Mouse (Mus musculus) CD4-positive helper T cell, adult 2 months (primary cell): ENCODE measurements around the gene Actr8.
A peak's percentile ranks its signal among the peaks of the same experiment; 100 is the strongest.

Source experiments
- DNase-seq: peaks from one replicate; pipeline ENCODE4 v3.0.0-alpha.2; 2012; ENCODE audit warnings: low read depth, missing footprints, low spot score

The Actr8 gene

GRCm38 (mm10) chr14:29978254-29979204, at the start of gene Actr8:
Gene Actr8, plus strand, starts transcription at chr14:29978337.
- peak; percentile 79 for DNase-seq

GRCm38 (mm10) chr14:29928966-29929365, 49.2 kb upstream of the Actr8 start:
- no peak for DNase-seq

- DNase-seq: no peak
Measured at GRCm38 (mm10) chr14:29935516-29935915, 42.6 kb upstream of the Actr8 start.

- DNase-seq: no peak
Measured at GRCm38 (mm10) chr14:29937466-29937865, 40.7 kb upstream of the Actr8 start.

GRCm38 (mm10) chr14:29939600-29940312, 38.4 kb upstream of the Actr8 start:
- DNase-seq: no peak

- peak; percentile 55 for DNase-seq
Measured at GRCm38 (mm10) chr14:29940313-29940812, 37.8 kb upstream of the Actr8 start.

GRCm38 (mm10) chr14:29940877-29941276, 37.3 kb upstream of the Actr8 start:
- peak; percentile 52 for DNase-seq

GRCm38 (mm10) chr14:29946761-29947309, 31.3 kb upstream of the Actr8 start:
- peak; percentile 51 for DNase-seq

- no peak for DNase-seq
Measured at GRCm38 (mm10) chr14:29950805-29951204, 27.3 kb upstream of the Actr8 start.

- DNase-seq: no peak
Measured at GRCm38 (mm10) chr14:29957393-29957792, 20.7 kb upstream of the Actr8 start.

GRCm38 (mm10) chr14:29967611-29968010, 10.5 kb upstream of the Actr8 start:
- DNase-seq: no peak

GRCm38 (mm10) chr14:29968075-29968821, 9.9 kb upstream of the Actr8 start, which contains the start of gene Selenok:
Gene Selenok, plus strand, starts transcription at chr14:29968308.
- DNase-seq: peak; percentile 98

GRCm38 (mm10) chr14:29971446-29971845, 6.7 kb upstream of the Actr8 start:
- no peak for DNase-seq

- DNase-seq: no peak
Measured at GRCm38 (mm10) chr14:29971993-29972392, 6.1 kb upstream of the Actr8 start.

- DNase-seq: no peak
Measured at GRCm38 (mm10) chr14:29976927-29977326, 1.2 kb upstream of the Actr8 start.

GRCm38 (mm10) chr14:29980447-29981205, 2.5 kb downstream of the Actr8 start:
- peak; percentile 63 for DNase-seq

- no peak for DNase-seq
Measured at GRCm38 (mm10) chr14:29986096-29986495, 8.0 kb downstream of the Actr8 start.

GRCm38 (mm10) chr14:29987276-29987675, 9.1 kb downstream of the Actr8 start:
- DNase-seq: no peak

- DNase-seq: no peak
Measured at GRCm38 (mm10) chr14:29987739-29988138, 9.6 kb downstream of the Actr8 start.

GRCm38 (mm10) chr14:29988337-29988736, 10.2 kb downstream of the Actr8 start:
- DNase-seq: no peak
